Mouse (Mus musculus) megakaryocyte, embryonic 14.5 days (primary cell): ENCODE measurements around the gene Tymp. TPM values are rescaled to one million over a fixed set of nuclear protein-coding genes. Genes with fewer than 3 reads are reported as not detected.

Experiments used
- H3K27me3 ChIP-seq: replicated peaks from 2 replicates; pipeline ENCODE3; 2012; ENCODE audit warnings: inconsistent platforms
- H3K36me3 ChIP-seq: replicated peaks from 2 replicates; pipeline ENCODE3; 2012; ENCODE audit warnings: low read length, inconsistent platforms, mixed read lengths
- H3K4me1 ChIP-seq: 2 replicates; pipeline ENCODE4 v1.6.1; 2012; ENCODE audit warnings: inconsistent platforms
- H3K4me3 ChIP-seq: replicated peaks from 2 replicates; pipeline ENCODE3; 2012; ENCODE audit warnings: moderate library complexity, mild to moderate bottlenecking, inconsistent platforms
- H3K9me3 ChIP-seq: 2 replicates; pipeline ENCODE4 v1.6.1; 2012; ENCODE audit warnings: inconsistent platforms
- FLI1 ChIP-seq: IDR thresholded peaks from 2 replicates; pipeline ENCODE4 v1.6.1; 2012; ENCODE audit warnings: low read length, inconsistent platforms, mixed read lengths
- GATA1 ChIP-seq: IDR thresholded peaks from 3 replicates; pipeline ENCODE4 v1.6.1; 2012; ENCODE audit warnings: mixed read lengths, low read length, inconsistent platforms, borderline replicate concordance
- polyA plus RNA-seq: library from polyadenylated mRNA; stranded (reverse); fragments of >175 nt; gene quantifications from 2 replicates; pipeline ENCODE4 v1.2.3, GENCODE M21; 2012; ENCODE audit warnings: low replicate concordance; ENCODE audit not compliant: insufficient read depth

Gene Tymp
- polyA plus RNA-seq, 1 experiment, result 0.41 TPM

DNA sequence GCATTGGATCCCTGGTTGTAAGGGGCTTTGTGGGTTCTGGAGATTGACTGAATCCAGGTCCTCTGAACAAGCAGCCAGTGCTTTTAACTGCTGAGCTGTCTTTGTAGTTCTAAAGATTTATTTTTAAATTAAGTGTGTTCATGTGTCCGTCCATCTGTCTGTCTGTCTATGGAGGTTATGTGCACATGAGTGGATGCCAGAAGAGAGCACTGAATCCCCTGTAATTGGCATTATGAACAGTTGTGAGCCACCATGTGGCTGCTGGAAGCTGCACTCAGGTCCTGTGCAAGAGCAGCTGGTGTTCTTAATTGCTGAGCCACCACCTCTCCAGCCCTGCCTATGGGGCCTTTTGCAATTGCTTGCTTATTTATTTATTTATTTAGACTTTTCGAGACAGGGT, 21.3 kb upstream of the Tymp start:
- Histone ChIP-seq H3K4me3 (no peak overlapping the region), H3K36me3 (no peaks in the 10 kb centered on the region), H3K9me3 (0 out of 2 replicates have a peak, but pooled peaks cover 3% of the 10 kb centered on the region), H3K4me1 (peaks cover 14% of the 10 kb centered on the region), H3K27me3 (peaks cover 14% of the 10 kb centered on the region)
- TF ChIP-seq GATA1 (no peak), FLI1 (no peak)

DNA sequence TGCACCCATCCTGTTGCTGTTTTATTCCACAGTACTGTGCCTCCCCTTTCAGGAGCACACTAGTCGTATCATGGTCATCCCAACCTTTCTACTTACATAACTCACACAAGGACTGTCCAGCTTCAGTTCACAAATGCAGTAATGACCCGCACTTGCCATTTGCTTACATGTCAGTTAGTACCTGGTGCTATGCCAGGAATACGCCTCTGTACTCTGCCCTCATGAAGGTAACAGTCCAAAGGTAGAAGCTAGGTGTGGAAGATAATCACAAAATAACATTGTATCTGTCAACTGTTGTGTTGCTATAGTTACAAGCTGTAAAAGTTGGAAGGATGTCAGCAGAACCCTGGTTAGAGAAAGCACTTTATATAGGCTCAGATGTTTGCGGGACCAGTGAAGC, 20.0 kb upstream of the Tymp start:
- TF ChIP-seq GATA1 (no peak), FLI1 (no peak)
- no peaks in the 10 kb centered on the region for H3K36me3 ChIP-seq
- H3K4me3 ChIP-seq, result no peak overlapping the region
- H3K27me3 ChIP-seq, result peaks cover 17% of the 10 kb centered on the region
- H3K4me1 ChIP-seq, result peaks cover 22% of the 10 kb centered on the region
- no peaks in the 10 kb centered on the region for H3K9me3 ChIP-seq

GRCm38 (mm10) chr15:89390081-89390480, 13.2 kb upstream of the Tymp start:
- Histone ChIP-seq H3K27me3 (peaks cover 57% of the 10 kb centered on the region), H3K4me1 (peaks cover 13% of the 10 kb centered on the region), H3K36me3 (no peaks in the 10 kb centered on the region), H3K4me3 (no peak overlapping the region), H3K9me3 (no peaks in the 10 kb centered on the region)
- no peak for TF ChIP-seq GATA1
- TF ChIP-seq FLI1, result no peak

DNA sequence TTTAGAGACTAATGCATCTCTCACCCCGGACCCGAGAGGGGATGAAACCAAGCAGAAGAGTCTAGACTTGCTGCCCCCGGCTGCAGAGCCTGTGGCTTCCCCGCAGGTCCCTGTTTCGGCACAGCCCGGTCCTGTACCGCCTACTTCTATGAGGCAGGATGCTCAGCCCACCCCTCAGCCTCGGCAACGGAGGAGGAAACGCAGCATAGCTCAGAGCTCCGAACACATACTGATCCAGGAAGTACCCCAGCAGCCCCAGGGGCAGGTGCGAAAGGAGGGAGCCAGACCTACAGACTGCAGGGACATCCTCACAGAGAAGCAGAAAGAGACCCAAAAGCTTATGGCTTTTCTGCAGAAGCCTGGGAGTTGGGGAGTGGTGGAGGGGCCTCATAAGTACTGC, 10.3 kb upstream of the Tymp start:
- Histone ChIP-seq H3K4me1 (peaks cover 5% of the 10 kb centered on the region; the same call in 1 of the 2 replicates), H3K9me3 (no peaks in the 10 kb centered on the region), H3K36me3 (no peaks in the 10 kb centered on the region)

GRCm38 (mm10) chr15:89384617-89385016, 7.8 kb upstream of the Tymp start, which contains the start of gene Klhdc7b:
Klhdc7b (plus strand) TSS chr15:89384917.
- no peaks in the 10 kb centered on the region for H3K36me3 ChIP-seq
- no peak within 1 kb of the TSS for H3K4me3 ChIP-seq
- H3K27me3 ChIP-seq, result peaks cover 62% of the 10 kb centered on the region
- no peaks in the 10 kb centered on the region for H3K9me3 ChIP-seq
- peaks cover 6% of the 10 kb centered on the region for H3K4me1 ChIP-seq
- TF ChIP-seq GATA1, result no peak
- TF ChIP-seq FLI1, result no peak

More for the DNA sequence above, 10.3 kb upstream of the Tymp start:
- Histone ChIP-seq H3K27me3 (peaks cover 74% of the 10 kb centered on the region), H3K4me3 (no peak overlapping the region)
- TF ChIP-seq GATA1 (no peak), FLI1 (no peak)

DNA sequence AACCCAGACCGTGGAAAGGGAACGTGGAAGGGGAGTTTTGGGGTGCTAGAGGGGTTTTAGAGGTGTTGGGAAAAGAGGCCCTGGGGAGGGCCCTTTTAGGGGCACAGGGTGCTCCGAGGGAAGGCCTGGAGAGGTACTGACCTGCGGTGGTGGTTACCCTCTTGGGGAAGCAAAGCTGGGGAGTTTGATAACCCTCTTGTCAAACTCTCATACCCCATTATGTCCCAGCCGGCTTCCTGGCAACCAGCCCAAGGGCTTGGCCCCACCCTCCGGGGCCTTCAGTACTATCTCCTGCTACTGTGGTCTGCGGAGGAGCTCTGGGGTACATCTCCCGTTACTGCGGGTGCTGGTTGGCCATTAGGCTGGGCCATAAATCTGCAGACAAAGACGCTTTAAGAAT, 2.6 kb upstream of the Tymp start:
- H3K9me3 ChIP-seq, result no peaks in the 10 kb centered on the region
- H3K4me1 ChIP-seq, result peaks cover 37% of the 10 kb centered on the region
- no peaks in the 10 kb centered on the region for H3K36me3 ChIP-seq
- TF ChIP-seq GATA1, result no peak
- no peak for TF ChIP-seq FLI1
- peaks cover 42% of the 10 kb centered on the region for H3K27me3 ChIP-seq
- H3K4me3 ChIP-seq, result peak overlapping the region; percentile 90

- Histone ChIP-seq H3K4me1 (peaks cover 43% of the 10 kb centered on the region), H3K9me3 (no peaks in the 10 kb centered on the region), H3K4me3 (peak within 1 kb of the TSS; percentile 90), H3K27me3 (peaks cover 37% of the 10 kb centered on the region), H3K36me3 (no peaks in the 10 kb centered on the region)
- TF ChIP-seq FLI1, result no peak
- TF ChIP-seq GATA1, result no peak
Measured at GRCm38 (mm10) chr15:89378831-89379401, 2.1 kb upstream of the Tymp start, which contains the start of gene Odf3b. Odf3b (minus strand) TSS chr15:89379282.

DNA sequence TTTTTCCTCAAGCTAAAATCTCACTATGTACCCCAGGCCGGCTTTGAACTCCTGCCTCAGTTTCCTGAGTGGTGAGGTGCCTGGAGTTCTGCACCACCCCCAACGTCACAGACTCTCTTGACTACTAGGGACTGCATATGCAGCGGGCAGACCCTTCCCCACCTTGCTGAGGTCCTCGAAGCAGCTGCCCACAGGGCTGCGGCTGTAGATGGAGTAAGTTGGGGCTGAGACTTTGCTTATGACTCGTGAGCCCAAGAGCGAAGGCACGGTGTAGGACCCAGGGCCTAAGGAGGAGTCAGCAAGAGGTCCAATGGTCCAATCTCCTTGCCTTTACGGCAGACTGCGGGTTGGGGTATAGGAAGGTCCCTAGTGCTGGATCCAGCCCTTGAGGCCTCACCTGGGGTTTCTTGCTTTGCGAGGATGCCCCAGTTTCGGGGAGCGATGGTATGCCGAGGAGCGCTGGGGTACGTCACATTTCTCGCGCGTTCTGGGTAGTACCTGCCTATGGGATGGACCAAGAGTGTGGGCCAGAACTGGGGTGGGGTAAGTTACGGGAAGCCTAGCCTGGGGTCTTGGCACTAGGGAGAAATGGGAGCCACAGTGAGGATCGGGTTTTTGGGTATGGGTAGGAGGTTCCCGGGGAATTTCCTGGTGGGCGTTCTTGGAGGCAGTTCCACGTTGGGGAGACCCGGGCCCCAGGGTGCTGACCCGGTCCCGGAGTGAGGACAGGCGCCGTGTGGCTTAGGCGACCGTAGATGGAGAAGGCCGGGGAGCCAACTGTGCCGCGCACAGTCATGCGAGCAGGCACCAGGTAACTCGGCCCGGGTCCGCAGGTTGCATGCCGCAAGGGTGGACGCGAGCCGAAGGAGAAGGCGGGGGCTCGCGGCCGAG, 1.3 kb upstream of the Tymp start:
- no peaks in the 10 kb centered on the region for H3K9me3 ChIP-seq
- H3K27me3 ChIP-seq, result peaks cover 34% of the 10 kb centered on the region
- TF ChIP-seq FLI1 (no peak), GATA1 (no peak)
- H3K36me3 ChIP-seq, result no peaks in the 10 kb centered on the region
- H3K4me3 ChIP-seq, result peak overlapping the region; percentile 90
- H3K4me1 ChIP-seq, result peaks cover 47% of the 10 kb centered on the region

DNA sequence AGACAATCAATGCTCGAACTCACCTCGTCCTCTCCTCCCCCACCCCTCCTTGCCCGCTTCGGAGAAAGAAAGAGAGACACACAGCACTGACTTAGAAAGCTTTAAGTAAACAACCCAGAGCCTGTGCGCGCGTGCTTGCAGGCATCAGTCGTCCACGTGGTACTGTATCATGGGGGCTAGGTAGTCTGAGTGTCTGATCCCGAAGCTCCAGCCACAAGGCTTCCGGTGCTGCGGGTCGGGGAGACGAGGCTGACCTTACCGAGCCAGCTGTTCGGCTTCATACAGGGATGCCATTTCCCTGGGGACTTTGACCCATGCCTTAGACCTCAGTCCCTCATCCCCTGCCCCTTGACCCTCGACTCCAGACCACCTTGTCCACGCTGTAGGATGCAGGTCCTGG, 523 bp upstream of the Tymp start:
- Histone ChIP-seq H3K4me3 (no peak overlapping the region), H3K4me1 (peaks cover 56% of the 10 kb centered on the region), H3K27me3 (peaks cover 27% of the 10 kb centered on the region), H3K36me3 (peaks cover 5% of the 10 kb centered on the region), H3K9me3 (no peaks in the 10 kb centered on the region)
- TF ChIP-seq GATA1 (no peak), FLI1 (no peak)

- Histone ChIP-seq H3K9me3 (no peaks in the 10 kb centered on the region), H3K4me1 (peaks cover 69% of the 10 kb centered on the region), H3K4me3 (no peak overlapping the region), H3K36me3 (peaks cover 18% of the 10 kb centered on the region), H3K27me3 (peaks cover 27% of the 10 kb centered on the region)
- no peak for TF ChIP-seq GATA1
- no peak for TF ChIP-seq FLI1
Measured at GRCm38 (mm10) chr15:89376040-89376439, 799 bp downstream of the Tymp start.
